Mouse (Mus musculus): ENCODE measurements around the gene Katnbl1. TPM values are rescaled to one million over a fixed set of nuclear protein-coding genes. Genes with fewer than 3 reads are reported as not detected.

The Katnbl1 gene
- polyA plus RNA-seq (2016; fragmentation: Nextera tagmentation; extraction: Ambion mirVana), result 41.2 and 42.2 TPM in 2 replicates

GRCm38 (mm10) chr2:112378973-112379898 is at the start of gene Katnbl1:
Katnbl1 (plus strand) TSS chr2:112379211.
- H3K27ac ChIP-seq (replicated peaks), result peak within 1 kb of the TSS; percentile 98
- H3K27me3 ChIP-seq (ENCODE audit: low read depth, poor library complexity, severe bottlenecking), result no peaks in the 10 kb centered on the region
- peaks cover 6% of the 10 kb centered on the region; the same call in 1 of the 2 replicates for H3K36me3 ChIP-seq
- WGBS, result under 1% methylated on average over 72 of the region's 72 CpGs
- H3K9me3 ChIP-seq (replicated peaks), result no peaks in the 10 kb centered on the region
- DNase-seq (ENCODE audit: low spot score), result peak; percentile 94
- H3K4me1 ChIP-seq, result peaks cover 16% of the 10 kb centered on the region
- peak within 1 kb of the TSS; percentile 95 for H3K4me3 ChIP-seq

GRCm38 (mm10) chr2:112332051-112332898 is 46.7 kb upstream of the Katnbl1 start:
- H3K4me3 ChIP-seq, result no peak overlapping the region
- 82% methylated on average over 4 of the region's 4 CpGs for WGBS
- no peak overlapping the region for H3K27ac ChIP-seq (replicated peaks)

GRCm38 (mm10) chr2:112337211-112337610 is 41.8 kb upstream of the Katnbl1 start:
- Histone ChIP-seq H3K4me3 (no peak overlapping the region), H3K27me3 (ENCODE audit: low read depth, poor library complexity, severe bottlenecking) (no peaks in the 10 kb centered on the region), H3K36me3 (peaks cover 35% of the 10 kb centered on the region), H3K27ac (replicated peaks) (no peak overlapping the region), H3K9me3 (replicated peaks) (no peaks in the 10 kb centered on the region), H3K4me1 (no peaks in the 10 kb centered on the region)
- 96% methylated on average over 6 of the region's 6 CpGs for WGBS
- DNase-seq (ENCODE audit: low spot score), result no peak

More at GRCm38 (mm10) chr2:112332051-112332898, 46.7 kb upstream of the Katnbl1 start:
- Histone ChIP-seq H3K9me3 (replicated peaks) (no peaks in the 10 kb centered on the region), H3K36me3 (peaks cover 19% of the 10 kb centered on the region), H3K4me1 (no peaks in the 10 kb centered on the region), H3K27me3 (ENCODE audit: low read depth, poor library complexity, severe bottlenecking) (no peaks in the 10 kb centered on the region)
- DNase-seq (ENCODE audit: low spot score), result no peak

- Histone ChIP-seq H3K4me3 (no peak overlapping the region), H3K27ac (replicated peaks) (no peak overlapping the region), H3K9me3 (replicated peaks) (no peaks in the 10 kb centered on the region), H3K27me3 (ENCODE audit: low read depth, poor library complexity, severe bottlenecking) (no peaks in the 10 kb centered on the region), H3K36me3 (peaks cover 38% of the 10 kb centered on the region), H3K4me1 (no peaks in the 10 kb centered on the region)
- WGBS, result 90% methylated on average over 2 of the region's 2 CpGs
- no peak for DNase-seq (ENCODE audit: low spot score)
These were observed 39.3 kb upstream of the Katnbl1 start for GRCm38 (mm10) chr2:112339736-112340135.

- no peaks in the 10 kb centered on the region for H3K27me3 ChIP-seq (ENCODE audit: low read depth, poor library complexity, severe bottlenecking)
- no peaks in the 10 kb centered on the region for H3K9me3 ChIP-seq (replicated peaks)
- H3K4me3 ChIP-seq, result no peak overlapping the region
- WGBS, result 79% methylated on average over 3 of the region's 3 CpGs
- DNase-seq (ENCODE audit: low spot score), result no peak
- H3K4me1 ChIP-seq, result no peaks in the 10 kb centered on the region
- peaks cover 32% of the 10 kb centered on the region for H3K36me3 ChIP-seq
- H3K27ac ChIP-seq (replicated peaks), result no peak overlapping the region
These were observed 37.9 kb upstream of the Katnbl1 start for GRCm38 (mm10) chr2:112341117-112341516.

- peaks cover 40% of the 10 kb centered on the region for H3K36me3 ChIP-seq
- H3K4me3 ChIP-seq, result no peak overlapping the region
- no peaks in the 10 kb centered on the region for H3K9me3 ChIP-seq (replicated peaks)
- no peak overlapping the region for H3K27ac ChIP-seq (replicated peaks)
- no peaks in the 10 kb centered on the region for H3K4me1 ChIP-seq
- H3K27me3 ChIP-seq (ENCODE audit: low read depth, poor library complexity, severe bottlenecking), result no peaks in the 10 kb centered on the region
- 79% methylated on average over 3 of the region's 3 CpGs for WGBS
- no peak for DNase-seq (ENCODE audit: low spot score)
These were observed 30.8 kb upstream of the Katnbl1 start for GRCm38 (mm10) chr2:112348246-112348645.

GRCm38 (mm10) chr2:112353685-112354455 is 25.1 kb upstream of the Katnbl1 start:
- Histone ChIP-seq H3K4me3 (no peak overlapping the region), H3K27ac (replicated peaks) (no peak overlapping the region), H3K9me3 (replicated peaks) (no peaks in the 10 kb centered on the region), H3K36me3 (peaks cover 62% of the 10 kb centered on the region), H3K27me3 (ENCODE audit: low read depth, poor library complexity, severe bottlenecking) (no peaks in the 10 kb centered on the region), H3K4me1 (no peaks in the 10 kb centered on the region)
- 91% methylated on average over 7 of the region's 7 CpGs for WGBS
- DNase-seq (ENCODE audit: low spot score), result no peak

- H3K9me3 ChIP-seq (replicated peaks), result no peaks in the 10 kb centered on the region
- 91% methylated on average over 2 of the region's 2 CpGs for WGBS
- H3K4me3 ChIP-seq, result no peak overlapping the region
- no peaks in the 10 kb centered on the region for H3K4me1 ChIP-seq
- no peak overlapping the region for H3K27ac ChIP-seq (replicated peaks)
- peaks cover 86% of the 10 kb centered on the region for H3K36me3 ChIP-seq
- DNase-seq (ENCODE audit: low spot score), result no peak
- H3K27me3 ChIP-seq (ENCODE audit: low read depth, poor library complexity, severe bottlenecking), result no peaks in the 10 kb centered on the region
These were observed 19.4 kb upstream of the Katnbl1 start for GRCm38 (mm10) chr2:112359611-112360010.

- no peak for DNase-seq (ENCODE audit: low spot score)
- Histone ChIP-seq H3K4me1 (no peaks in the 10 kb centered on the region), H3K4me3 (no peak overlapping the region), H3K9me3 (replicated peaks) (no peaks in the 10 kb centered on the region), H3K27ac (replicated peaks) (no peak overlapping the region), H3K36me3 (peaks cover 92% of the 10 kb centered on the region), H3K27me3 (ENCODE audit: low read depth, poor library complexity, severe bottlenecking) (no peaks in the 10 kb centered on the region)
- WGBS, result 96% methylated on average over 12 of the region's 12 CpGs
These were observed 18.8 kb upstream of the Katnbl1 start for GRCm38 (mm10) chr2:112360012-112360780.

- WGBS, result 90% methylated on average over 2 of the region's 2 CpGs
- no peak for DNase-seq (ENCODE audit: low spot score)
- peaks cover 95% of the 10 kb centered on the region for H3K36me3 ChIP-seq
These were observed 18.2 kb upstream of the Katnbl1 start for GRCm38 (mm10) chr2:112360781-112361169.

GRCm38 (mm10) chr2:112367222-112367621 is 11.8 kb upstream of the Katnbl1 start:
- H3K9me3 ChIP-seq (replicated peaks), result no peaks in the 10 kb centered on the region
- 24% methylated on average over 15 of the region's 15 CpGs for WGBS
- H3K4me3 ChIP-seq, result peak overlapping the region; percentile 92
- peaks cover 18% of the 10 kb centered on the region for H3K4me1 ChIP-seq
- H3K36me3 ChIP-seq, result peaks cover 32% of the 10 kb centered on the region
- no peaks in the 10 kb centered on the region for H3K27me3 ChIP-seq (ENCODE audit: low read depth, poor library complexity, severe bottlenecking)
- H3K27ac ChIP-seq (replicated peaks), result peak overlapping the region; percentile 89
- peak; percentile 13 for DNase-seq (ENCODE audit: low spot score)

More at GRCm38 (mm10) chr2:112360781-112361169, 18.2 kb upstream of the Katnbl1 start:
- H3K27me3 ChIP-seq (ENCODE audit: low read depth, poor library complexity, severe bottlenecking), result no peaks in the 10 kb centered on the region
- H3K27ac ChIP-seq (replicated peaks), result no peak overlapping the region
- H3K9me3 ChIP-seq (replicated peaks), result no peaks in the 10 kb centered on the region
- no peak overlapping the region for H3K4me3 ChIP-seq
- H3K4me1 ChIP-seq, result no peaks in the 10 kb centered on the region

Data from midbrain, embryonic 10.5 days (tissue).